23 mouse cellular contexts compared by ENCODE assay signal in the genomic region with DNA sequence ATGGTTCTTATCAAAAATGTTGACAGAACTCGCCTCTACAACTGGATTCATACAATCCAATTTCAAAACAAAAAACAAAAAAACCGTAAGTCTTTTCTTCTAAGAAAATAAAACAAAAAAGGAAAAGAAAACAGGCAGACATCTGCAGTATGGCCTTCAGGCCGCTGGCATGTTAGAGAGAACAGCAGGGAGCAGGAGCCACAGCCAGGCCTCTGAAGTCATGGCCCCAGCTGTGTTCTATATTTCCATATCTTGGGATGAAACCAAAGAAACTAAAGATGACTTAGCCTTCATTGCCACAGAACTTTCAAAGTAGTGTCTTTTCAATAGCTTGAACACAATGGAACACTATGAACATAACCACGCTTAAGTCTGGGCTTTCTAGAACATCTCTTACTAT. TPM values are rescaled to one million over a fixed set of nuclear protein-coding genes. Genes with fewer than 3 reads are reported as not detected.
DNase-seq lines count a peak whose midpoint lies in the region; ATAC-seq and TF ChIP-seq lines count a peak whose summit lies in the region.
"Had no signal": no experiment of that assay in that cellular context is flagged by ENCODE, and none has a peak within 500 bp of the region (broad histone marks: within the 10 kb centered on the region; RNA-seq: fewer than 3 reads in every experiment).

No protein-coding gene starts in this region.

- H3K27ac ChIP-seq in hindbrain, postnatal 0 days, result no peak overlapping the region
- no peak overlapping the region for H3K27ac ChIP-seq in hindbrain, embryonic 14.5 days
- H3K27ac ChIP-seq in lung, embryonic 16.5 days (ENCODE audit: low read length), result peak overlapping the region; percentile 69
- H3K27ac ChIP-seq: embryonic facial prominence, embryonic 15.5 days; hindbrain, embryonic 13.5 days; limb, embryonic 15.5 days; liver, embryonic 14.5 days; midbrain, embryonic 15.5 days; neural tube, embryonic 13.5 days had no signal

- WGBS in hindbrain, postnatal 0 days, result 57% methylated on average over 4 of the region's 4 CpGs
- WGBS in hindbrain, embryonic 14.5 days, result 61% methylated on average over 4 of the region's 4 CpGs
- WGBS in lung, embryonic 16.5 days, result 67% methylated on average over 4 of the region's 4 CpGs

- H3K4me3 ChIP-seq in hindbrain, postnatal 0 days (ENCODE audit: low read length), result no peak overlapping the region
- no peak overlapping the region for H3K4me3 ChIP-seq in hindbrain, embryonic 14.5 days (replicated peaks; ENCODE audit: low read length)
- H3K4me3 ChIP-seq in lung, embryonic 16.5 days (ENCODE audit: low read length), result no peak overlapping the region
- H3K4me3 ChIP-seq: embryonic facial prominence, embryonic 15.5 days; hindbrain, embryonic 13.5 days; limb, embryonic 15.5 days; midbrain, embryonic 15.5 days; myocyte; neural tube, embryonic 13.5 days had no signal

- H3K9me3 ChIP-seq in hindbrain, postnatal 0 days (ENCODE audit: low read length), result no peaks in the 10 kb centered on the region
- H3K9me3 ChIP-seq in hindbrain, embryonic 14.5 days (ENCODE audit: control insufficient read depth, low read length), result no peaks in the 10 kb centered on the region
- H3K9me3 ChIP-seq in lung, embryonic 16.5 days (ENCODE audit: control insufficient read depth, low read length), result no peaks in the 10 kb centered on the region
- H3K9me3 ChIP-seq: embryonic facial prominence, embryonic 15.5 days; hindbrain, embryonic 13.5 days; limb, embryonic 15.5 days; midbrain, embryonic 15.5 days; neural tube, embryonic 13.5 days had no signal

- H3K36me3 ChIP-seq in hindbrain, postnatal 0 days (ENCODE audit: insufficient read depth, low read length), result no peaks in the 10 kb centered on the region
- no peaks in the 10 kb centered on the region for H3K36me3 ChIP-seq in hindbrain, embryonic 14.5 days (replicated peaks; ENCODE audit: control insufficient read depth, insufficient read depth)
- H3K36me3 ChIP-seq in lung, embryonic 16.5 days (ENCODE audit: control insufficient read depth, insufficient read depth, low read length), result no peaks in the 10 kb centered on the region
- H3K36me3 ChIP-seq: embryonic facial prominence, embryonic 15.5 days; hindbrain, embryonic 13.5 days; limb, embryonic 15.5 days; midbrain, embryonic 15.5 days; neural tube, embryonic 13.5 days had no signal

- no peak overlapping the region for H3K9ac ChIP-seq in hindbrain, postnatal 0 days (replicated peaks; ENCODE audit: low read length)
- no peak overlapping the region for H3K9ac ChIP-seq in hindbrain, embryonic 14.5 days
- H3K9ac ChIP-seq in lung, embryonic 16.5 days (ENCODE audit: low read length), result no peak overlapping the region
- H3K9ac ChIP-seq: embryonic facial prominence, embryonic 15.5 days; hindbrain, embryonic 13.5 days; limb, embryonic 15.5 days; liver, embryonic 14.5 days; midbrain, embryonic 15.5 days; neural tube, embryonic 13.5 days had no signal

- H3K4me1 ChIP-seq in hindbrain, postnatal 0 days (ENCODE audit: insufficient read depth, low read length), result no peaks in the 10 kb centered on the region
- H3K4me1 ChIP-seq in hindbrain, embryonic 14.5 days (replicated peaks; ENCODE audit: control insufficient read depth, insufficient read depth, low read length), result no peaks in the 10 kb centered on the region
- H3K4me1 ChIP-seq in lung, embryonic 16.5 days (replicated peaks; ENCODE audit: control insufficient read depth, insufficient read depth, low read length), result peaks cover 3% of the 10 kb centered on the region; the same call in 1 of the 2 replicates
- H3K4me1 ChIP-seq: embryonic facial prominence, embryonic 15.5 days; hindbrain, embryonic 13.5 days; limb, embryonic 15.5 days; midbrain, embryonic 15.5 days; neural tube, embryonic 13.5 days had no signal

- H3K4me2 ChIP-seq in hindbrain, postnatal 0 days (ENCODE audit: low read depth, low read length), result no peak overlapping the region
- no peak overlapping the region for H3K4me2 ChIP-seq in hindbrain, embryonic 14.5 days (replicated peaks)
- H3K4me2 ChIP-seq in lung, embryonic 16.5 days (ENCODE audit: low read depth, low read length), result no peak overlapping the region
- H3K4me2 ChIP-seq: embryonic facial prominence, embryonic 15.5 days; heart, embryonic 11.5 days; hindbrain, embryonic 13.5 days; limb, embryonic 15.5 days; midbrain, embryonic 15.5 days; neural tube, embryonic 13.5 days had no signal

- no peak for TF ChIP-seq CTCF in hindbrain, postnatal 0 days (IDR thresholded peaks at IDR 0.05; ENCODE audit: low read depth)

- H3K27me3 ChIP-seq in hindbrain, postnatal 0 days (ENCODE audit: insufficient read depth, low read length), result no peaks in the 10 kb centered on the region
- no peaks in the 10 kb centered on the region for H3K27me3 ChIP-seq in hindbrain, embryonic 14.5 days (ENCODE audit: control insufficient read depth, insufficient read depth, low read length)
- no peaks in the 10 kb centered on the region for H3K27me3 ChIP-seq in lung, embryonic 16.5 days (ENCODE audit: control insufficient read depth, insufficient read depth, low read depth, low read length)
- H3K27me3 ChIP-seq: embryonic facial prominence, embryonic 15.5 days; hindbrain, embryonic 13.5 days; limb, embryonic 15.5 days; midbrain, embryonic 15.5 days; neural tube, embryonic 13.5 days had no signal

- no peak for ATAC-seq in hindbrain, postnatal 0 days
- ATAC-seq in hindbrain, embryonic 14.5 days (ENCODE audit: low FRiP score), result no peak
- ATAC-seq in lung, embryonic 16.5 days (ENCODE audit: low read depth), result peak; percentile 59; the same call in 1 of the 2 replicates
- ATAC-seq in megakaryocyte-erythroid progenitor cell, adult 5-6 weeks (replicated peaks; ENCODE audit: low FRiP score, low TSS enrichment, poor library complexity, severe bottlenecking), result no peak
- ATAC-seq: forebrain, embryonic 14.5 days; midbrain, embryonic 15.5 days had no signal

- peak; percentile 31 to 59 for DNase-seq in cerebellum, postnatal 10 days
- DNase-seq in cerebellum, adult 9-10 months, result no peak
- DNase-seq in hindbrain, postnatal 0 days (ENCODE audit: low spot score), result peak; percentile 13
- DNase-seq in hindbrain, embryonic 14.5 days (ENCODE audit: low spot score), result no peak
- no peak for DNase-seq in lung, postnatal 14 days
- DNase-seq: cerebellum, adult 8-10 months; gastrocnemius, postnatal 10 days; kidney, adult 2 months; layer of hippocampus, adult 9-11 months; lung, postnatal 10 days; thymus, adult 18-20 months; thymus, postnatal 36 days had no signal

RNA-seq across cellular contexts. Expression of gene Acyp2, which starts 31.2 kb away (rescaled TPM):
- 11.8 and 12.9 TPM in 2 replicates for total RNA-seq in hindbrain, postnatal 0 days (2014; rRNA removed)
- 57.0 and 62.6 TPM in 2 replicates for polyA plus RNA-seq in hindbrain, postnatal 0 days (2015; fragmentation: Nextera tagmentation; extraction: Ambion mirVana)
- 32.2 and 35.7 TPM in 2 replicates for polyA plus RNA-seq in hindbrain, embryonic 14.5 days (2014; fragmentation: Nextera tagmentation; extraction: Ambion mirVana)
- polyA plus RNA-seq in lung, embryonic 16.5 days (2015; fragmentation: Nextera tagmentation; extraction: Ambion mirVana), result 30.5 and 33.5 TPM in 2 replicates
- total RNA-seq in megakaryocyte-erythroid progenitor cell, adult 5-6 weeks (2014; fragmentation: Nextera tagmentation), result 1.0 and 4.4 TPM in 2 replicates
- total RNA-seq in megakaryocyte-erythroid progenitor cell, adult 5-6 weeks (2017), result 4.9 and 13.2 TPM in 2 replicates

Comparison
In these comparisons a context has a peak if more than half of its experiments do, and no peak if none do; other contexts are left out.
1. DNase-seq: peak in cerebellum, postnatal 10 days (2 of 2) and hindbrain, postnatal 0 days (single experiment); none in cerebellum, adult 9-10 months (single experiment), hindbrain, embryonic 14.5 days (single experiment) and lung, postnatal 14 days (single experiment).